Comparison of ENCODE assay signal across 12 mouse cellular contexts in the genomic region with DNA sequence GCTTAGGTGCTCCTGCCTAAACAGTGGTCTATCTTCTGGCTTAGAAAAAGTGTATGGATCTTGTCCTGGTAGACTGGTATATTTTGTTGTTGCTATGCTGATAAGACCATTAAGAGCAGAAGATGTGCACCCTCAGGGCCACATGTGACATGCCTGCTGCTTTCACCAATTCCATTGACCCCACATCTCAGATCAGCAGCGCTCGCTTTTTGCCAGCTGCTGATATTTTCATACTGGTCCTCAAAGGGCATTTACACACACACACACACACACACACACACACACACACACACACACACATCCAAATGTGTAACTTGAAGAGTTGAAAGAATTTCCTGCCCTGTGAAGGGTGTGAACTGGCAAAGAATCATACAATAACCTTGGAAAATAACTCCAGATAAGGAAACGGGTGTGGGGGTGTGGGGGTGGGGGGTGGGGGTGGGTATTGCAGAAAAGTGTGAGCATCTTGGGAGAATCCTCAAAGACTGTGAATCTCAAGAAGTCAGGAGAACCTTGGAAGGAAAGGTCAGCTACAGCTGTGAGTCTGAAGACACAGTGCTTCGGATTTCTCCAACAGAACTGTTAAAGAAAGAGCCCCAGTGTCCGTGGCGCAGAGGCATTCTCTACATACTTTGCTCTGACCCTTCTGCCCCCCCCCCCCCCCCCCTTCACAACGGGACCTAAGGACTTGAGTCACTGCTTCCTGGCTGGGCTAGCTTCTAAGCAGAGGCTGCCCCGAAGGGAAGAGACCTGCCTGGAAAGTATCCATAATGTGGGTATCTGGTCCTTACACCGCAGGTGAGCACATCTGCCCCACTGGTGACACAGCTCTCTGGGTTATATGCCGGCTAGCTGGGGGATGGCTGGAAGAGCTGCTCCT. TPM values are rescaled to one million over a fixed set of nuclear protein-coding genes. Genes with fewer than 3 reads are reported as not detected.
A peak's percentile ranks its signal among the peaks of the same experiment; 100 is the strongest.
DNase-seq lines count a peak whose midpoint lies in the region; ATAC-seq and TF ChIP-seq lines count a peak whose summit lies in the region.
"Had no signal": no experiment of that assay in that cellular context is flagged by ENCODE, and none has a peak within 500 bp of the region (broad histone marks: within the 10 kb centered on the region; RNA-seq: fewer than 3 reads in every experiment).

No protein-coding gene starts in this region.

- no peak overlapping the region for H3K4me2 ChIP-seq in forebrain, embryonic 14.5 days (ENCODE audit: low read length)
- peak overlapping the region; percentile 0; the same call in 1 of the 2 replicates for H3K4me2 ChIP-seq in lung, embryonic 15.5 days
- H3K4me2 ChIP-seq in embryonic facial prominence, embryonic 14.5 days (ENCODE audit: low read depth, low read length): no peak overlapping the region

- TF ChIP-seq POLR2A in lung, adult 2 months (IDR thresholded peaks at IDR 0.05; ENCODE audit: borderline replicate concordance, extremely low read depth, low read depth, low read length): no peak
- no peak for TF ChIP-seq POLR2A in cerebellum, adult 2 months (IDR thresholded peaks at IDR 0.05; ENCODE audit: borderline replicate concordance, insufficient read depth, low read length)

- no peaks in the 10 kb centered on the region for H3K36me3 ChIP-seq in forebrain, embryonic 10.5 days (replicated peaks)
- H3K36me3 ChIP-seq in forebrain, embryonic 14.5 days (ENCODE audit: control insufficient read depth, insufficient read depth, low read length): no peaks in the 10 kb centered on the region
- no peaks in the 10 kb centered on the region for H3K36me3 ChIP-seq in lung, embryonic 15.5 days
- no peaks in the 10 kb centered on the region for H3K36me3 ChIP-seq in embryonic facial prominence, embryonic 14.5 days (ENCODE audit: control insufficient read depth, insufficient read depth, low read length)

- H3K4me3 ChIP-seq in forebrain, embryonic 10.5 days: no peak overlapping the region
- H3K4me3 ChIP-seq in forebrain, embryonic 14.5 days (ENCODE audit: low read depth, low read length): no peak overlapping the region
- H3K4me3 ChIP-seq in lung, embryonic 15.5 days: no peak overlapping the region
- no peak overlapping the region for H3K4me3 ChIP-seq in lung, adult 2 months (replicated peaks; ENCODE audit: extremely low read depth, low read depth, low read length)
- H3K4me3 ChIP-seq in embryonic facial prominence, embryonic 14.5 days (ENCODE audit: low read depth, low read length): no peak overlapping the region
- no peak overlapping the region for H3K4me3 ChIP-seq in cerebellum, adult 2 months (replicated peaks; ENCODE audit: insufficient read depth, low read depth, low read length)

- no peaks in the 10 kb centered on the region for H3K27me3 ChIP-seq in forebrain, embryonic 10.5 days (ENCODE audit: poor library complexity, severe bottlenecking)
- no peaks in the 10 kb centered on the region for H3K27me3 ChIP-seq in forebrain, embryonic 14.5 days (replicated peaks; ENCODE audit: control insufficient read depth, insufficient read depth, low read length)
- no peaks in the 10 kb centered on the region for H3K27me3 ChIP-seq in lung, embryonic 15.5 days
- H3K27me3 ChIP-seq in embryonic facial prominence, embryonic 14.5 days (replicated peaks; ENCODE audit: control insufficient read depth, insufficient read depth, low read length): no peaks in the 10 kb centered on the region
- H3K27me3 ChIP-seq in cerebellum, adult 2 months (ENCODE audit: control insufficient read depth, insufficient read depth, low read length): no peaks in the 10 kb centered on the region

- H3K4me1 ChIP-seq in forebrain, embryonic 10.5 days: peaks cover 10% of the 10 kb centered on the region
- no peaks in the 10 kb centered on the region for H3K4me1 ChIP-seq in forebrain, embryonic 14.5 days (ENCODE audit: control insufficient read depth, insufficient read depth, low read length)
- H3K4me1 ChIP-seq in lung, embryonic 15.5 days: peaks cover 22% of the 10 kb centered on the region
- peaks cover 7% of the 10 kb centered on the region for H3K4me1 ChIP-seq in lung, adult 2 months (ENCODE audit: control insufficient read depth, insufficient read depth, low read length)
- no peaks in the 10 kb centered on the region for H3K4me1 ChIP-seq in embryonic facial prominence, embryonic 14.5 days (ENCODE audit: control insufficient read depth, insufficient read depth, low read length)
- no peaks in the 10 kb centered on the region for H3K4me1 ChIP-seq in cerebellum, adult 2 months (ENCODE audit: control insufficient read depth, insufficient read depth, low read length)

- H3K27ac ChIP-seq in forebrain, embryonic 10.5 days: peak overlapping the region; percentile 16; the same call in 1 of the 2 replicates
- no peak overlapping the region for H3K27ac ChIP-seq in forebrain, embryonic 14.5 days (ENCODE audit: low read depth, low read length)
- H3K27ac ChIP-seq in lung, embryonic 15.5 days: peak overlapping the region; percentile 27; the same call in 1 of the 2 replicates
- H3K27ac ChIP-seq in embryonic facial prominence, embryonic 14.5 days (replicated peaks; ENCODE audit: low read depth, low read length): no peak overlapping the region
- no peak overlapping the region for H3K27ac ChIP-seq in cerebellum, adult 2 months (ENCODE audit: insufficient read depth, low read length)

- no peaks in the 10 kb centered on the region for H3K9me3 ChIP-seq in forebrain, embryonic 10.5 days
- no peaks in the 10 kb centered on the region for H3K9me3 ChIP-seq in forebrain, embryonic 14.5 days (replicated peaks; ENCODE audit: control insufficient read depth, low read length)
- no peaks in the 10 kb centered on the region for H3K9me3 ChIP-seq in lung, embryonic 15.5 days
- H3K9me3 ChIP-seq in embryonic facial prominence, embryonic 14.5 days (ENCODE audit: control insufficient read depth, low read length): no peaks in the 10 kb centered on the region

- no peak for ATAC-seq in forebrain, embryonic 14.5 days
- ATAC-seq in lung, embryonic 15.5 days (ENCODE audit: borderline replicate concordance, extremely low read depth, low FRiP score, low TSS enrichment): peak; percentile 44; the same call in 1 of the 2 replicates
- 0 out of 2 replicates have a peak, but pooled peaks have one; percentile 18 for ATAC-seq in embryonic facial prominence, embryonic 14.5 days (ENCODE audit: low read depth)
- ATAC-seq: liver, postnatal 0 days had no signal

- TF ChIP-seq CTCF in lung, adult 2 months (IDR thresholded peaks at IDR 0.05; ENCODE audit: insufficient read depth, low read length): no peak
- TF ChIP-seq CTCF in cerebellum, adult 2 months (IDR thresholded peaks at IDR 0.05; ENCODE audit: borderline replicate concordance, insufficient read depth, low read depth, low read length): no peak

- WGBS in forebrain, embryonic 10.5 days: 60% methylated on average over 10 of the region's 10 CpGs
- WGBS in forebrain, embryonic 14.5 days: 73% methylated on average over 9 of the region's 10 CpGs
- WGBS in lung, embryonic 15.5 days: 19% methylated on average over 9 of the region's 10 CpGs
- 14% methylated on average over 10 of the region's 10 CpGs for WGBS in lung, adult 2 months
- 36% methylated on average over 9 of the region's 10 CpGs for WGBS in embryonic facial prominence, embryonic 14.5 days
- WGBS in cerebellum, adult 2 months: 66% methylated on average over 10 of the region's 10 CpGs

- no peak overlapping the region for H3K9ac ChIP-seq in forebrain, embryonic 14.5 days (ENCODE audit: low read length)
- no peak overlapping the region for H3K9ac ChIP-seq in lung, embryonic 15.5 days
- no peak overlapping the region for H3K9ac ChIP-seq in embryonic facial prominence, embryonic 14.5 days (ENCODE audit: low read depth, low read length)
- H3K9ac ChIP-seq: liver, postnatal 0 days had no signal

- DNase-seq in forebrain, embryonic 10.5 days (ENCODE audit: extremely low spot score, low spot score): peak; percentile 16
- no peak for DNase-seq in forebrain, embryonic 14.5 days (ENCODE audit: low spot score)
- no peak for DNase-seq in lung, adult 2 months
- no peak for DNase-seq in embryonic facial prominence, embryonic 14.5 days (ENCODE audit: low spot score)
- DNase-seq in kidney, postnatal 10 days: peak; percentile 46
- no peak for DNase-seq in cerebellum, adult 2 months
- no peak for DNase-seq in layer of hippocampus, adult 9-11 months
- DNase-seq: cerebellum, adult 8-10 months; liver, postnatal 0 days had no signal

RNA-seq across cellular contexts. Expression of gene Lmod2, which starts 11.9 kb away (rescaled TPM):
- 0.10 TPM in 1 of 2 replicates, not detected in the other for polyA plus RNA-seq in forebrain, embryonic 10.5 days (2016; fragmentation: Nextera tagmentation; extraction: Ambion mirVana)
- not detected in 2 replicates for polyA plus RNA-seq in forebrain, embryonic 14.5 days (2014; fragmentation: Nextera tagmentation; extraction: Ambion mirVana)
- polyA plus RNA-seq in lung, embryonic 15.5 days (2015; fragmentation: Nextera tagmentation; extraction: Ambion mirVana): 1.0 and 1.8 TPM in 2 replicates
- polyA plus RNA-seq in lung, adult 2 months (2012; rRNA removed): 2.3 and 6.4 TPM in 2 replicates
- polyA plus RNA-seq in embryonic facial prominence, embryonic 14.5 days (2014; fragmentation: Nextera tagmentation; extraction: Ambion mirVana): 5.6 and 10.7 TPM in 2 replicates
- polyA plus RNA-seq in cerebellum, adult 2 months (2012; rRNA removed): 0.05 and 0.06 TPM in 2 replicates
- polyA plus RNA-seq: stomach, embryonic 14.5 days had no signal

RNA-seq across cellular contexts. Expression of gene Asb15, which starts 57.7 kb away (rescaled TPM):
- not detected in 2 replicates for polyA plus RNA-seq in forebrain, embryonic 10.5 days (2016; fragmentation: Nextera tagmentation; extraction: Ambion mirVana)
- 0.06 TPM in 1 of 2 replicates, not detected in the other for polyA plus RNA-seq in forebrain, embryonic 14.5 days (2014; fragmentation: Nextera tagmentation; extraction: Ambion mirVana)
- polyA plus RNA-seq in lung, embryonic 15.5 days (2015; fragmentation: Nextera tagmentation; extraction: Ambion mirVana): not detected in 2 replicates
- polyA plus RNA-seq in lung, adult 2 months (2012; rRNA removed): 0.09 and 0.46 TPM in 2 replicates
- 0.08 and 0.14 TPM in 2 replicates for polyA plus RNA-seq in embryonic facial prominence, embryonic 14.5 days (2014; fragmentation: Nextera tagmentation; extraction: Ambion mirVana)
- 0.05 and 0.10 TPM in 2 replicates for polyA plus RNA-seq in cerebellum, adult 2 months (2012; rRNA removed)
- polyA plus RNA-seq: C2C12; liver, postnatal 0 days; stomach, embryonic 14.5 days had no signal

RNA-seq across cellular contexts. Expression of gene Ndufa5, which starts 57.9 kb away (rescaled TPM):
- polyA plus RNA-seq in forebrain, embryonic 10.5 days (2016; fragmentation: Nextera tagmentation; extraction: Ambion mirVana): 245 and 258 TPM in 2 replicates
- 308 and 346 TPM in 2 replicates for polyA plus RNA-seq in forebrain, embryonic 14.5 days (2014; fragmentation: Nextera tagmentation; extraction: Ambion mirVana)
- 290 and 320 TPM in 2 replicates for polyA plus RNA-seq in lung, embryonic 15.5 days (2015; fragmentation: Nextera tagmentation; extraction: Ambion mirVana)
- 2.7 and 4.3 TPM in 2 replicates for polyA plus RNA-seq in lung, adult 2 months (2012; rRNA removed)
- polyA plus RNA-seq in embryonic facial prominence, embryonic 14.5 days (2014; fragmentation: Nextera tagmentation; extraction: Ambion mirVana): 319 and 379 TPM in 2 replicates
- polyA plus RNA-seq in cerebellum, adult 2 months (2012; rRNA removed): 115 and 146 TPM in 2 replicates

Comparison
In these comparisons a context has a peak if more than half of its experiments do, and no peak if none do; other contexts are left out.
1. DNase-seq: peak in forebrain, embryonic 10.5 days (single experiment) and kidney, postnatal 10 days (single experiment); none in forebrain, embryonic 14.5 days (single experiment), lung, adult 2 months (single experiment), embryonic facial prominence, embryonic 14.5 days (single experiment), cerebellum, adult 2 months (0 of 2) and layer of hippocampus, adult 9-11 months (single experiment).
2. H3K27ac ChIP-seq: peak in forebrain, embryonic 10.5 days (single experiment) and lung, embryonic 15.5 days (single experiment); none in forebrain, embryonic 14.5 days (single experiment), embryonic facial prominence, embryonic 14.5 days (single experiment) and cerebellum, adult 2 months (single experiment).
3. RNA of gene Ndufa5, which starts 57.9 kb away (polyA plus RNA-seq): 319 to 379 TPM in embryonic facial prominence, embryonic 14.5 days, 308 to 346 TPM in forebrain, embryonic 14.5 days, 290 to 320 TPM in lung, embryonic 15.5 days, 245 to 258 TPM in forebrain, embryonic 10.5 days and 115 to 146 TPM in cerebellum, adult 2 months; 2.7 to 4.3 TPM in lung, adult 2 months; every median in the first group is over 10 times any median in the second.